Mouse (Mus musculus) liver, embryonic 16.5 days (tissue): ENCODE data around the gene Ssh1. TPM values are rescaled to one million over a fixed set of nuclear protein-coding genes. Genes with fewer than 3 reads are reported as not detected.
A peak's percentile ranks its signal among the peaks of the same experiment; 100 is the strongest.

ENCODE experiments used
- ATAC-seq: fragments of 200-750 bp; cut with Nextera tagmentation; 2 replicates; pipeline ENCODE4 v1.8.0; 2017; ENCODE audit warnings: low read depth, mild to moderate bottlenecking, moderate number of reproducible peaks, moderate library complexity
- H3K27ac ChIP-seq: fragments of 300-500 bp; sonication (generic); 2 replicates; pipeline ENCODE4 v1.5.1; 2014; ENCODE audit warnings: mild to moderate bottlenecking, low read length
- H3K27me3 ChIP-seq: fragments of 300-500 bp; sonication (generic); 2 replicates; pipeline ENCODE4 v1.6.1; 2014; ENCODE audit warnings: low read depth, low read length, mixed read lengths; ENCODE audit not compliant: control insufficient read depth, insufficient read depth
- H3K36me3 ChIP-seq: fragments of 300-500 bp; sonication (generic); 2 replicates; pipeline ENCODE4 v1.6.1; 2014; ENCODE audit warnings: mild to moderate bottlenecking; ENCODE audit not compliant: control insufficient read depth, insufficient read depth
- H3K4me1 ChIP-seq: fragments of 300-500 bp; sonication (generic); 2 replicates; pipeline ENCODE4 v1.6.1; 2014; ENCODE audit warnings: low read depth, low read length, mixed read lengths; ENCODE audit not compliant: control insufficient read depth
- H3K4me2 ChIP-seq: fragments of 300-500 bp; sonication (generic); 2 replicates; pipeline ENCODE4 v1.6.1; 2014; ENCODE audit warnings: low read depth, low read length, mixed read lengths
- H3K4me3 ChIP-seq: fragments of 300-500 bp; sonication (generic); 2 replicates; pipeline ENCODE4 v1.5.1; 2014; ENCODE audit warnings: low read depth, mild to moderate bottlenecking, low read length
- H3K9ac ChIP-seq: fragments of 300-500 bp; sonication (generic); 2 replicates; pipeline ENCODE4 v1.6.1; 2014; ENCODE audit warnings: low read depth, low read length
- H3K9me3 ChIP-seq: fragments of 300-500 bp; sonication (generic); replicated peaks from 2 replicates; pipeline ENCODE4 v1.6.1; 2016; ENCODE audit warnings: low read length; ENCODE audit not compliant: control insufficient read depth
- WGBS: fragments of 180-500 bp; shearing (Covaris S2); extraction: QIAGEN DNeasy Blood & Tissue Kit; methylation state at CpG from one replicate; pipeline ENCODE4 v1.1.7; 2014; ENCODE audit not compliant: insufficient replicate concordance; 5-methylcytosine and 5-hydroxymethylcytosine counted together
- polyA plus RNA-seq: library from polyadenylated mRNA; unstranded; fragments of >200 nt; fragmentation: Nextera tagmentation; extraction: Ambion mirVana; gene quantifications from 2 replicates; pipeline ENCODE4 v1.2.1, GENCODE M21; 2015

Gene Ssh1
- polyA plus RNA-seq, 1 experiment from 2014 or later, result 6.8 TPM

GRCm38 (mm10) chr5:113933889-113934288, 59.8 kb downstream of the Ssh1 start:
- H3K36me3 ChIP-seq, result no peaks in the 10 kb centered on the region; the same call in 1 of the 2 replicates
- no peaks in the 10 kb centered on the region for H3K27me3 ChIP-seq
- no peak overlapping the region; the same call in 1 of the 2 replicates for H3K27ac ChIP-seq
- no peak for ATAC-seq
- no peak overlapping the region for H3K4me2 ChIP-seq
- no peak overlapping the region for H3K4me3 ChIP-seq
- H3K4me1 ChIP-seq, result peaks cover 8% of the 10 kb centered on the region
- no peaks in the 10 kb centered on the region for H3K9me3 ChIP-seq
- WGBS, result 44% methylated on average over 6 of the region's 6 CpGs
- no peak overlapping the region for H3K9ac ChIP-seq

- Histone ChIP-seq H3K4me3 (no peak overlapping the region), H3K27ac (no peak overlapping the region), H3K9me3 (no peaks in the 10 kb centered on the region), H3K4me2 (no peak overlapping the region), H3K9ac (no peak overlapping the region), H3K36me3 (no peaks in the 10 kb centered on the region; the same call in 1 of the 2 replicates), H3K27me3 (no peaks in the 10 kb centered on the region), H3K4me1 (peaks cover 8% of the 10 kb centered on the region)
- ATAC-seq, result no peak
- 63% methylated on average over 4 of the region's 4 CpGs for WGBS
Measured at GRCm38 (mm10) chr5:113933480-113933879, 60.2 kb downstream of the Ssh1 start.

DNA sequence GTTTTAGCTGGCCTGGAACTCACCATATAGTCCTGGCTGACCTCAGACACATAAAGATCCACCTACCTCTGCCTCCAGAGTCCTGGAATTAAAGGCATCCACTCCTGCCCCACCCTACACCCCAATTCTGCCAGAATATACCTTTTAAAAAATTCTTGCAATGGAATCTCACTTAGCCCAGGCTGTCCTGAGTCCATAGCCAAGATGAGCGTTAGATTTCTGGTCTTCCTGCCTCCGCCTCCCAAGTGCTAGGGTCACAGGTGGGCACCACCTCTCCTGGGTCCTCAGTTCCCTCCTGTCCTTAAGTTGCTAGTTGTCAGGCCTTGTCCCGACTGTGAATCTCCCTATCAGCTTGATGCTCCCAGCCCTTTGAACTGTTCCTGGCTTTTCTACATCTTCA, 61.4 kb downstream of the Ssh1 start:
- H3K9me3 ChIP-seq, result no peaks in the 10 kb centered on the region
- H3K4me2 ChIP-seq, result no peak overlapping the region
- H3K27ac ChIP-seq, result no peak overlapping the region
- peaks cover 8% of the 10 kb centered on the region for H3K4me1 ChIP-seq
- H3K36me3 ChIP-seq, result no peaks in the 10 kb centered on the region
- no peak for ATAC-seq
- H3K4me3 ChIP-seq, result no peak overlapping the region
- no peaks in the 10 kb centered on the region for H3K27me3 ChIP-seq
- no peak overlapping the region for H3K9ac ChIP-seq
- 64% methylated on average over 3 of the region's 3 CpGs for WGBS

GRCm38 (mm10) chr5:113930648-113931609, 62.8 kb downstream of the Ssh1 start:
- peak; percentile 43 for ATAC-seq
- H3K4me2 ChIP-seq, result peak overlapping the region; percentile 17; the same call in 1 of the 2 replicates
- peak overlapping the region; percentile 53; the same call in 1 of the 2 replicates for H3K27ac ChIP-seq

GRCm38 (mm10) chr5:113929950-113930647, 63.6 kb downstream of the Ssh1 start:
- 35% methylated on average over 10 of the region's 10 CpGs for WGBS
- Histone ChIP-seq H3K27ac (peak overlapping the region; percentile 41; the same call in 1 of the 2 replicates), H3K4me2 (no peak overlapping the region), H3K9ac (no peak overlapping the region), H3K27me3 (no peaks in the 10 kb centered on the region), H3K9me3 (no peaks in the 10 kb centered on the region), H3K4me1 (peaks cover 8% of the 10 kb centered on the region), H3K36me3 (no peaks in the 10 kb centered on the region), H3K4me3 (no peak overlapping the region)
- no peak for ATAC-seq

More at GRCm38 (mm10) chr5:113930648-113931609, 62.8 kb downstream of the Ssh1 start:
- H3K36me3 ChIP-seq, result no peaks in the 10 kb centered on the region
- 20% methylated on average over 18 of the region's 18 CpGs for WGBS
- no peak overlapping the region for H3K4me3 ChIP-seq
- 0 out of 2 replicates have a peak overlapping the region, but pooled peaks have one; percentile 5 for H3K9ac ChIP-seq
- no peaks in the 10 kb centered on the region for H3K27me3 ChIP-seq
- H3K9me3 ChIP-seq, result no peaks in the 10 kb centered on the region
- H3K4me1 ChIP-seq, result peaks cover 8% of the 10 kb centered on the region

- 43% methylated on average over 10 of the region's 10 CpGs for WGBS
- H3K4me1 ChIP-seq, result peaks cover 5% of the 10 kb centered on the region
- no peaks in the 10 kb centered on the region for H3K36me3 ChIP-seq
- no peaks in the 10 kb centered on the region for H3K9me3 ChIP-seq
- H3K27ac ChIP-seq, result no peak overlapping the region
- no peaks in the 10 kb centered on the region for H3K27me3 ChIP-seq
- H3K4me3 ChIP-seq, result no peak overlapping the region
- no peak overlapping the region for H3K9ac ChIP-seq
- ATAC-seq, result no peak
- H3K4me2 ChIP-seq, result no peak overlapping the region
Measured at GRCm38 (mm10) chr5:113929526-113929925, 64.2 kb downstream of the Ssh1 start.

- ATAC-seq, result 0 out of 2 replicates have a peak, but pooled peaks have one; percentile 19
- Histone ChIP-seq H3K36me3 (no peaks in the 10 kb centered on the region), H3K4me1 (no peaks in the 10 kb centered on the region; the same call in 1 of the 2 replicates), H3K27me3 (no peaks in the 10 kb centered on the region), H3K4me2 (no peak overlapping the region), H3K4me3 (no peak overlapping the region), H3K9me3 (no peaks in the 10 kb centered on the region), H3K9ac (no peak overlapping the region), H3K27ac (no peak overlapping the region)
- WGBS, result 24% methylated on average over 4 of the region's 4 CpGs
Measured at GRCm38 (mm10) chr5:113924608-113925007, 69.1 kb downstream of the Ssh1 start.

DNA sequence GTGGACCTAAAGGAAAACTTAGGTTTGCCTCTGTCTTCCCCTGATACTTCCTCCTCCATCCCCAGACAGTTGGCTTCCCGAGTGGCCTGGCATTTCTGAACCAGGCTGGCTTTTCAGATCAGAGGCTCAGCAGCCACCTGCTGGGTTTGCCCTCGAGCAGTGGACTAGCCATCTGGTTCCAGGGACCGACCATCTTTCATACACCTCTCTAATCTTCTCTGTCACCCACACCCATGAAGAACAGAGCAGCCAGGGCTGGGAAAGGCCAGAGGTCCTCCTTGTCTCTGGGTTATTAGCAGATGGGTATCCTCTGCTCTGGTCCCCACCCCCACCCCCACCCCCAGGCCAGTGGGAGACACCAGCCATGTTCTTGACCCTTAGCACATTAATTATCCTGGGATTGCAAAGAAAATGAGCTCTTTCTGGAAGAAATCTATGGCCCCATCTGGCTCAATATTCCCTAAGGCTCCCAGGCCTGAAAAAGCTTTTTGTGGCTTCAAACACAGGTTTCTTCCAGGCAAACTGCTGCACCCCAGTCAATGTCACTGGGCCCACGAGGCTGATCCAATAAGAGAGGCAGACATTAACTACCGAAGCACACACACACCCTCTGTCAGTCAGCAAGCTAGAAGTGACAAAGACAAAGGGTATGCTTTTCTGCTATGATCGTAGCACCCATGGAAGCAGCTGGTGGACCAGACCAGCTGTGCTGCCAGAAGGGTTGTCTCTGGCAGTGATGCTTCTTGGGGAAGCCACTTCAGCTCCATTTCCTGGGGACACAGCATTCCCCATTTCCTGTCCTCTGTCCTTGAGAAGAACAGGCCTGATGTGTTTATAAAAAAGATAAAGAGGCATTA, 72.2 kb downstream of the Ssh1 start:
- no peaks in the 10 kb centered on the region for H3K36me3 ChIP-seq
- ATAC-seq, result no peak
- H3K27me3 ChIP-seq, result no peaks in the 10 kb centered on the region
- no peak overlapping the region for H3K4me3 ChIP-seq
- H3K4me2 ChIP-seq, result no peak overlapping the region
- no peaks in the 10 kb centered on the region; the same call in 1 of the 2 replicates for H3K4me1 ChIP-seq
- H3K27ac ChIP-seq, result no peak overlapping the region
- no peaks in the 10 kb centered on the region for H3K9me3 ChIP-seq
- 56% methylated on average over 6 of the region's 6 CpGs for WGBS
- no peak overlapping the region for H3K9ac ChIP-seq
